Mouse (Mus musculus) CH12.LX (cell line): ENCODE results near the gene Entr1. TPM values are rescaled to one million over a fixed set of nuclear protein-coding genes. Genes with fewer than 3 reads are reported as not detected.

Experiments
- DNase-seq: peaks from one replicate; pipeline ENCODE4 v3.0.0-alpha.2; 2013; ENCODE audit errors: extremely low read depth
- H3K27ac ChIP-seq: 2 replicates; pipeline ENCODE4 v1.5.1; 2012; ENCODE audit warnings: low read depth, mild to moderate bottlenecking, control low read depth, moderate library complexity; ENCODE audit not compliant: insufficient read depth
- H3K27me3 ChIP-seq: replicated peaks from 2 replicates; pipeline ENCODE3; 2012; ENCODE audit warnings: inconsistent platforms
- H3K36me3 ChIP-seq, 2 experiments: replicated peaks in 1 of 2; 2 replicates each; pipeline versions ENCODE3 to v1.6.1; 2012; ENCODE audit warnings: inconsistent platforms in 1 of 2, low read length in 1 of 2, mild to moderate bottlenecking in 1 of 2, mixed read lengths in 1 of 2, moderate library complexity in 1 of 2; ENCODE audit not compliant: control insufficient read depth in 1 of 2, insufficient read depth in 1 of 2
- H3K4me1 ChIP-seq, 2 experiments: 2 replicates each; pipeline ENCODE4 v1.6.1; 2012; ENCODE audit warnings: inconsistent platforms in 1 of 2, moderate library complexity in 1 of 2; ENCODE audit not compliant: insufficient read depth in 2 of 2, control insufficient read depth in 1 of 2
- H3K4me2 ChIP-seq: 2 replicates; pipeline ENCODE4 v1.6.1; 2012; ENCODE audit warnings: low read depth, mild to moderate bottlenecking, control low read depth; ENCODE audit not compliant: poor library complexity, insufficient read depth, severe bottlenecking
- H3K4me3 ChIP-seq, 3 experiments: fragments of 150-350 bp in 1 of 3; sonication (generic) in 1 of 3; replicated peaks in 1 of 3; 2 replicates each; pipeline versions ENCODE3 to v1.5.1; 2011 to 2012; ENCODE audit warnings: low read depth in 2 of 3, low read length in 2 of 3, mild to moderate bottlenecking in 2 of 3, moderate library complexity in 2 of 3, control low read depth in 1 of 3, improper control_type of control experiment in 1 of 3, inconsistent platforms in 1 of 3, mixed read lengths in 1 of 3; ENCODE audit not compliant: poor library complexity in 1 of 3
- H3K79me2 ChIP-seq: replicated peaks from 2 replicates; pipeline ENCODE4 v1.6.1; 2012; ENCODE audit warnings: mild to moderate bottlenecking, moderate library complexity; ENCODE audit not compliant: control insufficient read depth, poor library complexity, insufficient read depth, severe bottlenecking; ENCODE audit errors: extremely low read depth
- H3K9ac ChIP-seq: 2 replicates; pipeline ENCODE4 v1.6.1; 2012; ENCODE audit warnings: low read depth, mild to moderate bottlenecking, control low read depth, moderate library complexity; ENCODE audit not compliant: insufficient read depth
- H3K9me3 ChIP-seq: replicated peaks from 2 replicates; pipeline ENCODE3; 2012; ENCODE audit warnings: low read length, inconsistent platforms, mixed read lengths
- BHLHE40 ChIP-seq: IDR thresholded peaks from 2 replicates; pipeline ENCODE4 v1.6.1; 2011; ENCODE audit warnings: mild to moderate bottlenecking, low read depth, low read length, improper control_type of control experiment
- CHD1 ChIP-seq: IDR thresholded peaks from 2 replicates; pipeline ENCODE4 v1.6.1; 2012; ENCODE audit warnings: low read depth, low read length, improper control_type of control experiment, inconsistent platforms
- CHD2 ChIP-seq: IDR thresholded peaks from 2 replicates; pipeline ENCODE4 v1.6.1; 2011; ENCODE audit warnings: low read length, improper control_type of control experiment
- CTCF ChIP-seq, 2 experiments: IDR thresholded peaks in 1 of 2; conservative IDR thresholded peaks in 1 of 2; 2 replicates each; pipeline ENCODE4 v1.5.1; 2011 to 2012; ENCODE audit warnings: low read depth in 2 of 2, low read length in 2 of 2, improper control_type of control experiment in 1 of 2, inconsistent platforms in 1 of 2, mild to moderate bottlenecking in 1 of 2, moderate library complexity in 1 of 2
- E2F4 ChIP-seq: IDR thresholded peaks from 2 replicates; pipeline ENCODE4 v1.6.1; 2011; ENCODE audit warnings: low read depth, low read length, improper control_type of control experiment; ENCODE audit not compliant: insufficient replicate concordance
- ELF1 ChIP-seq: IDR thresholded peaks from 2 replicates; pipeline ENCODE4 v1.6.1; 2014; ENCODE audit warnings: low read depth, mild to moderate bottlenecking, inconsistent platforms, low read length, improper control_type of control experiment
- EP300 ChIP-seq: IDR thresholded peaks from 2 replicates; pipeline ENCODE4 v1.6.1; 2011; ENCODE audit warnings: low read length, improper control_type of control experiment
- ETS1 ChIP-seq: conservative IDR thresholded peaks from 2 replicates; pipeline ENCODE4 v1.6.1; 2012; ENCODE audit warnings: low read depth, mild to moderate bottlenecking, inconsistent platforms, low read length, improper control_type of control experiment, moderate library complexity
- GABPA ChIP-seq: IDR thresholded peaks from 2 replicates; pipeline ENCODE4 v1.6.1; 2012; ENCODE audit warnings: low read depth, low read length, improper control_type of control experiment, inconsistent platforms; ENCODE audit not compliant: insufficient replicate concordance
- HCFC1 ChIP-seq: IDR thresholded peaks from 2 replicates; pipeline ENCODE4 v1.6.1; 2012; ENCODE audit warnings: low read depth, mild to moderate bottlenecking, inconsistent platforms, low read length, improper control_type of control experiment
- IRF4 ChIP-seq: IDR thresholded peaks from 2 replicates; pipeline ENCODE4 v1.6.1; 2014; ENCODE audit warnings: low read depth, mild to moderate bottlenecking, inconsistent platforms, low read length, improper control_type of control experiment
- JUN ChIP-seq: IDR thresholded peaks from 2 replicates; pipeline ENCODE4 v1.6.1; 2011; ENCODE audit warnings: low read depth, mild to moderate bottlenecking, low read length, improper control_type of control experiment, moderate library complexity; ENCODE audit not compliant: insufficient read depth
- JUND ChIP-seq: conservative IDR thresholded peaks from 2 replicates; pipeline ENCODE4 v1.6.1; 2011; ENCODE audit warnings: low read depth, low read length, improper control_type of control experiment
- KAT2A ChIP-seq: IDR thresholded peaks from 2 replicates; pipeline ENCODE4 v1.6.1; 2012; ENCODE audit warnings: low read length, improper control_type of control experiment, inconsistent platforms; ENCODE audit not compliant: insufficient replicate concordance
- MAFK ChIP-seq: IDR thresholded peaks from 2 replicates; pipeline ENCODE4 v1.6.1; 2011; ENCODE audit warnings: low read length, improper control_type of control experiment; ENCODE audit not compliant: insufficient replicate concordance
- MAX ChIP-seq: IDR thresholded peaks from 2 replicates; pipeline ENCODE4 v1.6.1; 2011; ENCODE audit warnings: low read length, improper control_type of control experiment
- MAZ ChIP-seq: IDR thresholded peaks from 2 replicates; pipeline ENCODE4 v1.6.1; 2012; ENCODE audit warnings: low read depth, mild to moderate bottlenecking, inconsistent platforms, low read length, improper control_type of control experiment, moderate library complexity
- MEF2A ChIP-seq: IDR thresholded peaks from 2 replicates; pipeline ENCODE4 v1.6.1; 2014; ENCODE audit warnings: low read depth, mild to moderate bottlenecking, inconsistent platforms, low read length, improper control_type of control experiment, borderline replicate concordance
- MXI1 ChIP-seq: IDR thresholded peaks from 2 replicates; pipeline ENCODE4 v1.6.1; 2011; ENCODE audit warnings: mild to moderate bottlenecking, low read depth, low read length, improper control_type of control experiment
- MYC ChIP-seq: IDR thresholded peaks from 2 replicates; pipeline ENCODE4 v1.6.1; 2011; ENCODE audit warnings: low read depth, mild to moderate bottlenecking, improper control_type of control experiment, low read length
- NELFE ChIP-seq: IDR thresholded peaks from 2 replicates; pipeline ENCODE4 v1.6.1; 2011; ENCODE audit warnings: low read depth, low read length, improper control_type of control experiment
- NRF1 ChIP-seq: IDR thresholded peaks from 2 replicates; pipeline ENCODE4 v1.6.1; 2014; ENCODE audit warnings: low read depth, mild to moderate bottlenecking, inconsistent platforms, low read length, improper control_type of control experiment, moderate library complexity
- PAX5 ChIP-seq: IDR thresholded peaks from 2 replicates; pipeline ENCODE4 v1.6.1; 2012; ENCODE audit warnings: low read length, inconsistent platforms, mixed read lengths
- POLR2A ChIP-seq: IDR thresholded peaks from 2 replicates; pipeline ENCODE4 v1.6.1; 2011; ENCODE audit warnings: low read depth, mild to moderate bottlenecking, improper control_type of control experiment, low read length
- POLR2AphosphoS2 ChIP-seq: IDR thresholded peaks from 2 replicates; pipeline ENCODE4 v1.6.1; 2011; ENCODE audit warnings: low read depth, low read length, improper control_type of control experiment
- RAD21 ChIP-seq: IDR thresholded peaks from 2 replicates; pipeline ENCODE4 v1.6.1; 2011; ENCODE audit warnings: low read depth, mild to moderate bottlenecking, low read length, improper control_type of control experiment, moderate library complexity
- RCOR1 ChIP-seq: conservative IDR thresholded peaks from 2 replicates; pipeline ENCODE4 v1.6.1; 2012; ENCODE audit warnings: low read depth, mild to moderate bottlenecking, inconsistent platforms, low read length, improper control_type of control experiment
- SIN3A ChIP-seq: IDR thresholded peaks from 2 replicates; pipeline ENCODE4 v1.6.1; 2012; ENCODE audit warnings: low read length, improper control_type of control experiment, inconsistent platforms
- SMC3 ChIP-seq: IDR thresholded peaks from 2 replicates; pipeline ENCODE4 v1.6.1; 2011; ENCODE audit warnings: low read depth, low read length, improper control_type of control experiment
- TBP ChIP-seq: conservative IDR thresholded peaks from 2 replicates; pipeline ENCODE4 v1.6.1; 2011; ENCODE audit warnings: low read depth, low read length, improper control_type of control experiment
- TCF12 ChIP-seq: IDR thresholded peaks from 2 replicates; pipeline ENCODE4 v1.6.1; 2014; ENCODE audit warnings: low read depth, mild to moderate bottlenecking, inconsistent platforms, low read length, improper control_type of control experiment
- UBTF ChIP-seq: IDR thresholded peaks from 2 replicates; pipeline ENCODE4 v1.6.1; 2012; ENCODE audit warnings: low read depth, mild to moderate bottlenecking, inconsistent platforms, low read length, improper control_type of control experiment, moderate library complexity
- USF1 ChIP-seq: IDR thresholded peaks from 2 replicates; pipeline ENCODE4 v1.6.1; 2014; ENCODE audit warnings: low read depth, mild to moderate bottlenecking, inconsistent platforms, low read length, improper control_type of control experiment
- USF2 ChIP-seq: conservative IDR thresholded peaks from 2 replicates; pipeline ENCODE4 v1.6.1; 2011; ENCODE audit warnings: low read depth, low read length, improper control_type of control experiment
- ZC3H11A ChIP-seq: IDR thresholded peaks from 2 replicates; pipeline ENCODE4 v1.6.1; 2012; ENCODE audit warnings: low read depth, mild to moderate bottlenecking, inconsistent platforms, low read length, improper control_type of control experiment
- ZKSCAN1 ChIP-seq: IDR thresholded peaks from 2 replicates; pipeline ENCODE4 v1.6.1; 2012; ENCODE audit warnings: low read depth, inconsistent platforms, low read length, improper control_type of control experiment, borderline replicate concordance
- ZMIZ1 ChIP-seq: IDR thresholded peaks from 2 replicates; pipeline ENCODE4 v1.6.1; 2012; ENCODE audit warnings: low read depth, mild to moderate bottlenecking, inconsistent platforms, low read length, improper control_type of control experiment
- ZNF384 ChIP-seq: IDR thresholded peaks from 2 replicates; pipeline ENCODE4 v1.6.1; 2012; ENCODE audit warnings: low read depth, low read length, improper control_type of control experiment, inconsistent platforms
- dilution Hi-C: fragments of 300-500 bp; cut with MboI; formaldehyde crosslinking; loops from 2 replicates; pipeline ENCODE4 v1.14.3; 2020; ENCODE audit warnings: low sequenced_read_pairs; ENCODE audit not compliant: extremely low pct_unique_long_range_greater_than_20kb, extremely low pct_ligation_motif_present
- in situ Hi-C: fragments of 300-500 bp; cut with MboI; formaldehyde crosslinking; loops from 3 replicates; pipeline ENCODE4 v1.14.3; 2019; ENCODE audit warnings: low sequenced_read_pairs, low pct_ligation_motif_present, low pct_unique_long_range_greater_than_20kb, mixed read lengths
- polyA plus RNA-seq: library from polyadenylated mRNA; unstranded; fragments of >175 nt; gene quantifications from 2 replicates; pipeline ENCODE4 v1.2.1, GENCODE M21; 2012; ENCODE audit warnings: low read depth; ENCODE audit not compliant: insufficient read length
- total RNA-seq, 2 experiments: library from RNA; depleted of rRNA; stranded (reverse); fragments of 300-350 nt in 1 of 2; fragments of >200 nt in 1 of 2; gene quantifications; 2 replicates each; pipeline ENCODE4 v1.2.3; 2012 to 2014

Gene Entr1
- total RNA-seq (2012; rRNA removed) (41.9 and 56.9 TPM in 2 replicates), total RNA-seq (2014; rRNA removed) (53.8 and 62.3 TPM in 2 replicates), polyA plus RNA-seq (51.9 and 57.3 TPM in 2 replicates)

DNA sequence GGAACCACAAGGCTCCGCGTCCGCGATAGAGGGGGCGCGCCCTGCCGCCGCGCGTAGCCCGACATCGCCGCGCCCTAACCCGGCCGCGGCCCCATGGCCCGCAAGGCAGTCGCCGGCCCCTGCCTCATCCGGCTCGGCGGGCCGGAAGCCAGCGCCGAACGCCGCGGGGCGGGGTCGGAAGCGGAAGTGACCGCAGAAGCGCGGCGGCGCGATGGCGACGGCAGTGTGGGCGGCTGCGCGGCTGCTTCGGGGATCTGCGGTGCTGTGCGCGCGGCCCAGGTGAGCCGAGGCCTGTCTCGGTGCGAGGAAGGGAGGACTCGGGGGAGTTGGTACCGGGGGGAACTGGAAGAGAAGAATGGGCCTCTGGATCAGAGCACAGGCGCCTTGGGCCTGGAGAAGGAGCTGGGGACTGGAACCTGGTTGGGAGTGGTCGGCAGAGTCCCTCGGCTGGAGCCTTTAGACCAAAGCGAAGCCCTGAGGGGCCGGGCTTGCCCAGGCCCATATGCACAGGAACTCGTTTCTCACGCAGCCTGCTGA is at the start of gene Entr1, which contains the start of gene Pmpca:
Entr1 (minus strand) TSS at position 163 of the 537 bp plus-strand sequence.
Pmpca (plus strand) TSS at position 186 of the 537 bp plus-strand sequence.
- H3K36me3 ChIP-seq = peaks cover 67 to 77% of the 10 kb centered on the region in 2 experiments
- dilution Hi-C loops = no loop called here

DNA sequence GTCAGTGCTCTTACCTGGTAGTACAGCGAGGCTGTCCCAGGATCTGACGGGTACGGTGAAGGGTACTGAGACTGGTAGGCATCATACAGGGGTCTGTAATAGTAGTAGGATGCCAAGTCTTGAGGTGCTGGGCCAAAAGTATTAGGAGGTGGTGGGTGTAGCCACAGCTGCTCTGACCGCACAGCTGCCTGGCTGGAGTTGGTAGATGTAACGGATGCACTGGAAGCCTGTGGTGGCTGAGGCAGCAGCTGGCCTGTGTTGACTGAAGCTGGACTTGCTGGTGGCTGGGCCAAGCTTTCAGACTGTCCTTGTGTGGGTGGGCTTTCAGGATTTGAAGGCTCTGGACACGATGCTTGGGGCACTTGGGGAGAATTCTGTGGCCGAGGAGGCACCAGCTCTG is 49.3 kb upstream of the Entr1 start:
- Histone ChIP-seq H3K79me2 (peaks cover 31% of the 10 kb centered on the region), H3K9ac (no peak overlapping the region), H3K9me3 (no peaks in the 10 kb centered on the region), H3K4me3 (no peak overlapping the region), H3K4me1 (peaks cover 0 to 26% of the 10 kb centered on the region in 2 experiments; a peak in 2 of 4 replicates), H3K4me2 (no peak overlapping the region), H3K36me3 (peaks cover 66 to 84% of the 10 kb centered on the region in 2 experiments), H3K27ac (no peak overlapping the region), H3K27me3 (no peaks in the 10 kb centered on the region)
- dilution Hi-C loops = no loop called here
- in situ Hi-C loops = no loop called here
- no peak for DNase-seq
- TF ChIP-seq SMC3 (no peak), NELFE (no peak)

More for the DNA sequence above, at the start of gene Entr1, which contains the start of gene Pmpca:
- peak within 1 kb of the TSS; percentile 13; the same call in 1 of the 2 replicates for H3K27ac ChIP-seq
- H3K9me3 ChIP-seq = no peaks in the 10 kb centered on the region
- peak within 1 kb of the TSS; percentile 97 for H3K4me2 ChIP-seq
- H3K27me3 ChIP-seq = no peaks in the 10 kb centered on the region
- in situ Hi-C loops = no loop called here
- peaks cover 26% of the 10 kb centered on the region for H3K79me2 ChIP-seq
- H3K9ac ChIP-seq = peak within 1 kb of the TSS; percentile 89
- H3K4me3 ChIP-seq = peak within 1 kb of the TSS; percentile 84 to 94 (median 88)
- TF ChIP-seq ELF1 = peak; percentile 93
- TF ChIP-seq UBTF = no peak
- no peak for TF ChIP-seq E2F4
- no peak for TF ChIP-seq RAD21
- no peak; the same call in 1 of the 2 replicates for TF ChIP-seq GABPA
- no peak for TF ChIP-seq MAFK
- TF ChIP-seq MYC = no peak
- peak; percentile 89; the same call in 1 of the 2 replicates for TF ChIP-seq POLR2AphosphoS2
- TF ChIP-seq ZMIZ1 = peak; percentile 92
- TF ChIP-seq MAX = peak; percentile 64; the same call in 1 of the 2 replicates
- no peak for TF ChIP-seq ZC3H11A
- peak; percentile 89 for TF ChIP-seq TCF12
- no peak for TF ChIP-seq USF2
- peak; percentile 89 for TF ChIP-seq MXI1
- no peak for TF ChIP-seq ETS1
- TF ChIP-seq PAX5 = no peak
- TF ChIP-seq CHD2 = no peak
- peak; percentile 82 for TF ChIP-seq NRF1
- no peak for TF ChIP-seq ZKSCAN1
- peak; percentile 74; the same call in 1 of the 2 replicates for TF ChIP-seq MEF2A
- no peak for TF ChIP-seq JUND
- TF ChIP-seq SMC3 = no peak
- TF ChIP-seq JUN = no peak
- no peak for TF ChIP-seq USF1
- peak; percentile 81; the same call in 1 of the 2 replicates for TF ChIP-seq KAT2A
- peak; percentile 91 for TF ChIP-seq SIN3A
- peak; percentile 93 for TF ChIP-seq NELFE
- TF ChIP-seq CHD1 = no peak
- no peak for TF ChIP-seq RCOR1
- no peak for TF ChIP-seq CTCF (conservative IDR thresholded peaks at IDR 0.05 in 1 of 2, IDR thresholded peaks at IDR 0.05 in 1 of 2; ENCODE audit: low read depth in 2 of 2, low read length in 2 of 2)
- TF ChIP-seq BHLHE40 = no peak
- TF ChIP-seq TBP = no peak
- TF ChIP-seq EP300 = no peak
- TF ChIP-seq POLR2A = peak; percentile 96
- no peak for TF ChIP-seq ZNF384
- 0 out of 2 replicates have a peak, but pooled peaks have one; percentile 16 for TF ChIP-seq IRF4
- TF ChIP-seq MAZ = 0 out of 2 replicates have a peak, but pooled peaks have one; percentile 53
- peak; percentile 84 for TF ChIP-seq HCFC1
- DNase-seq = peak; percentile 70
- H3K4me1 ChIP-seq = peaks cover 4 to 26% of the 10 kb centered on the region in 2 experiments
